Mouse (Mus musculus) fat pad, adult 2 months (tissue): ENCODE results near the gene Cfdp1.
A peak's percentile ranks its signal among the peaks of the same experiment; 100 is the strongest.

Source experiments
- DNase-seq: peaks from one replicate; pipeline ENCODE4 v3.0.0-alpha.2; 2011; ENCODE audit warnings: low read depth, low spot score; ENCODE audit errors: extremely low read depth

Cfdp1 gene

DNA sequence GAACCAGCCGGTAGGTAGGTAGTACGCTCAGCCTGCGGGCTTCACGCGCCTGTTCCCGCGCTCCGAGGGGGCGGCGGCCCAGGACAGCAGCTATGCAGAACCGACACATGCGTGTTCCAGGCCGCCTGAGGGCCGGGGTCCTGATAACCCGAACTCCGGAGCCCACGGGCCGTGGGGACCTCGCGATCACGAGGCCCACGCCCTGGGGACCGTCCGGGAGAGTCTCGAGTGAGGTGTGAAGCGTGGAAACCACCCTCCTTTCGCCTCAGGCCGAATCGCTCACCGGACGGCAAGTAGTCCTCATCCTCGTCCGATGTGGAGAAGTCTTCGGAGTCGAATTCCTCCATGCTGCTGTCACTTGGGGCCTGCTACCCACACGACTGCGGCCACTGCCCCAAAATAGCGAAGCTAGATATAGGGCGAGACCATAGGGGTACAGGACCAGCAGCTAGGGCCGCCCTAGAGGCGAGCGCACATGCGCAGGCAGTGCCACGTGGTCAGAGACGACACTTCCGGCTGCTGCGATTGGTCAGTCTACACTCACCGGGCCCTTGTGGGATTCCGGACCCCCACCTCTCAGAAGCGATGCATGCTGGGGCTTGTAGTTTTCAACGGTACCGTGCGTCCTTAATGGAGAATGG is at the start of gene Cfdp1:
Gene Cfdp1 (minus strand): TSS at position 431 of the 641 bp plus-strand sequence.
- DNase-seq: peak; percentile 50

DNA sequence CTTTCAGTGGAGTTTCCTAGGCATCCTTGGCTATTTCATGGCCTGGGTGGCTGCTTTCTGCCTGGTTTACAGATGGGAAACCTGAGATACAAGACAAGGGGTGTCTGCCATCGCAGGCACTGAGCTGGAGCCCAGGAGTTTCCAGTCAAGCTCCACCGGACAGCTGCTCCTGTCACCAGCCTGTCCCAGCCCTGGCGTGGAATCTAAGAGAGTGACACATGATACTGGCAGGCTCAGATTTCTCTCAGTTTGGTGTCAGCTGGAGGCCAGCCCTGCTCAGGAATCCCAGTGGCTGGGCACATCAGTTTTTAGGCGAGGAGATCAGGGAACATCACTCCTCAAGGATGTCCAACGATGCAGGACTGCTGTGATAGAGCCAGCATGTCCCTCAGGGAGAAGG is 48.0 kb upstream of the Cfdp1 start:
- DNase-seq: no peak

DNA sequence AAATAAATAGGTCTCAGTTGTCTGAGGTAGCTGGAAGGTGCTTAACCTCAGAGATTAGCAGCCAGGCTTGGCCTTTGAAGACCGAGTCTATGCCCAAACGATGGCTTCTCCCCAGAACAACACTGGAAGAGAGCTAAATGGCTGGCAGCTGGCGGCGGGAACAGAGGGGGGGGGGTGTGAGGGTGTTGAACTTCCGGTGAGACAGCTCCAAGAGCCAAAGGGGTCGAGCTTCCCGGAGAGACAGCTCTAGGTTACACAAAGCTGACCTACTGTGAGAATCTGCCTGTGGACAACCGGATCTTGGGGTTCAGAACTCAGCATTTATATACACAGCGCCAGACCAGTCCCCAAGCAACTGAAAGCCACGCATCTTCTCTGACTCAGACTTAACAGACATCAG is 44.5 kb upstream of the Cfdp1 start:
- DNase-seq: no peak

DNA sequence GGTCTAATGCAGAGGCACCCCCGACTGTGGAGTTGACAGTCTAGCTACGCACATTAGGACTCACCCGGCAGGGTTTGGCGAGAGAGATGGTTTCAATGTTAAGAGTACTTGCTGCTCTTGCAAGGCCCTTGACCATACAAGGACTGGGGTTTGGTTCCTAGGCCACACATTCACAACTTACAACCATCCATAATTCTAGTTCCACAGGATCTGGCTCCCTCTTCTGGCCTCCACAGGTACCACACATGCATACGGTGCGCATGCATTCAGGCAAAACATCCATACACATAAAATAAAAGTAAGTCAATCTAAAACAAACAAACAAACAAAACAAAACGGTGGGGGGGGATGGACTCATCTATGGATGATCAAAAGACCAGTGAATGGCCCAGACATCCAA is 40.9 kb upstream of the Cfdp1 start:
- DNase-seq: no peak

DNA sequence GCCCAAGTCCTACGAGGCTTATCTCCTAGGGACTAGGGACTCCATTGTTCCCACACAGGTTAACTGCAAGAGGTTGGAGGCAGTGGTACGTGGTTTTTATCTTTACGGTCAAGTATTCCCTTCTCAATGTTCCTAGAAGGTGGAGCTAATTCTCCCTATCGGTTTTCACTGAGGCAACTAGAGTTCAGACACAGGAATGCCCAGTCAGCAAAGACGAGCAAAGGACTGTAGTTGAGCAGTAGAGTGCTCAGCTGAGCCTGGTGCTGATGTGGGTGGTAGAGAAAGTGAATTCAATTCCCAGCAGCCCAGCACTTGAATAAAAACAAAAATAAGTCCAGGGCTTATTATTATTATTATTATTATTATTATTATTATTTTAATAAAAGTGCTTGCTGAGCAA is 38.5 kb upstream of the Cfdp1 start:
- no peak for DNase-seq

DNA sequence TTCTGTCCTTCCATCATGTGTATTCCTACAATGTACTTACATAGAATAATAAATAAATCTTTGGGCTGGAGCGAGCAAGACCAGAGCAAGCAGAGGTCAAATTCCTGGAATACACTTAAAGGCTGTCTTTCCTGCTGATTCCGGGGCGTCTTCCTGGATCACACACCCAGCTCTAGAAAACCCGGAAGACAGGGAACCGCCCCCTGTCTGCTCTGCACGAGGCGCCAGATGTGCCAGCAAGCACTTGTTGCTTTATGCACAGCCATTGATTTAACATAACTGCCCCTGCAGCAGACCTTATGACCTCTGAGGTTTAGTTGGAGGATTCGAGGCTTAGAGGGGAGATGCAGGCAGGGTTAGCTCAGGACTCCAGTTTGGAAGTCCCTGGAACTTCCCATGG is 37.9 kb upstream of the Cfdp1 start:
- DNase-seq: no peak

DNA sequence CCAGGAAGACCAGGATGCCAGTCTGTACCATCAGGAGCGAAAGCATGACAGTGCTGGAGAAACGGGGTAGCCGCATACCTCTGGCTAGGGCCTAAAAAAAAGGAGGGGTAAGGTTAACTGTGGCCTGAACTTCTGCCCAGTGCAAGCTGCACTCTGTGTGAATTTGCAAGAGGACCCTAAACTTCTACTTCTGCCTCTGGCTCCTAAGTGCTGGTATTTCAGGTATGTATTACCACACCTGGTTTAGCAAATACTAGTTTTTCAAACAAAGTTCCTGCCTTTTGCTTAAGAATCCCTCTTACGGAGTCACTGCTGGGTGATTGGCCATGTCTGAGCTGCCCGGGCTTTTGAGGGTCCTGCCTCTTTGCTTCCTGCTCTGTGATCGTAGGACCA is 36.8 kb upstream of the Cfdp1 start:
- no peak for DNase-seq

DNA sequence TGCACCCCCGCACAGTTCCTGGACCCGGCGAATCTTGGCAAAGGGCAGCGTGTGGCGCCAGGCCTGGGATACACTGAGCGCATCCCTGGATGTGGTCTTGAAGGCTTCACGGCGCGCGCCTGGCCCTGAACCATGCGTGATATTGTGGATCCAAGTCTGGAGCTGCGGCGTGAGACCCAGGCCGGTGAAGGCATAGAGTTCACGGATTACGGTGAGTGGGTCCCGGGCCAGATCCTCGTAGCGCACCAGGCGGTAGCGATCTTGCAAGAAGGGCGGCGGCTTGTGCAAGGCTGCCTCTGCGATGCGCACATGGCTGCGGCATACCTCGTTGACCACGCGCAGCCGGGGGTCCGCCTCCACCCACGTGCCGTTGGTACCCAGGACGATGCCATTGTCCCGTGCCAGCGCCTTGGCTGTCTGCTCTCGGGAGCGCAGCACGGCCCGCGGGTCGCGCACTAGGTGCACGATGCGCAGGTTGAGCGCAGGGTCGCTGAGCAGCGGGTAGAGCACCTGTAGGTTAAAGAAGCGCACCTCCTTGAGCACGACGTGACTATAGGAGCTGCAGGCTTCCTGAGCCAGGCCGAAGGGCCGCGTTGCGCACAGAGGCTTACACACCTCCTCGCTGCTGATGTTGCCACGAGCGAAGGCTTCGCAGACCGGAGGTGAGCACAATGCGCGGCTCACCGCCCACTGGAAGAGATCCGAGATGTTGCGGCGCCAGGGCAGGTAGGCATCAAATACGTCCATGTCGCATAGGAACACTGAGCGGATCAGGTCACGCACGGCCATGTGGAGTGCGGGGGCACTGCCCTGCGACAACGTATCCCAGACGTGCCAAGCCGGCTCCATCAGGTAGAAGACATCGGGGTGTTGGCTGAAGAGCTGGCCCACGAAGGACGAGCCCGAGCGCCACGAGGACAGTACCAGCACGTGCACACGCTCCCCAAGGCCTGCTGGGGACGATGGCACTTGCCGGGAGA is 36.1 kb upstream of the Cfdp1 start:
- DNase-seq: no peak

DNA sequence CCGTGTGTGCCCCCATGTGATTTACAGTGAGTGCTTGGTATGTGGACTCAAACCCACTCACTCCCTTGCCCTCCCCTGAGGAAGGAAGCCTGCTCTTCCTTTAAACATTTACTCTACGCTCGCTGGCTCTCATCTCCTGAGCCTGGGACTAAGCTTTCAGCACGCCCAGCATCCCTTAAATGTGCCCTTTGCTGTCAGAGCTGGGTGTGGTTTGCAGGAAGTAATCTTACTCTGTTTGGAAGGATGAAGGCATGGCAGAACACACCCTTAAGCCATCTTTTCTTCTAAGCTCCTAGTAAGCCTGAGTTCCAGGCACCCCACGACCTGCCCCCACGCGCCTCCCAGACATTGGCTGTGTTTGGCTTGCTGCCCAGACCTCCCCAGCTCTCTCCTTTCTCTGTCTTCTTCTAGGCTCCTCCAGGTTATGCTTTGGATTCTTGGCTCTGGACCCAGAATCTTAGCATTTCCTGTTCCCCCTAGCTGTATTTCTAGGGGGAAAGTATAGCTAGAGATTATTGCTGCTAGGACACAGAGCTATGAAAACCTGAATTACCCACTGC is 34.1 kb upstream of the Cfdp1 start:
- no peak for DNase-seq

DNA sequence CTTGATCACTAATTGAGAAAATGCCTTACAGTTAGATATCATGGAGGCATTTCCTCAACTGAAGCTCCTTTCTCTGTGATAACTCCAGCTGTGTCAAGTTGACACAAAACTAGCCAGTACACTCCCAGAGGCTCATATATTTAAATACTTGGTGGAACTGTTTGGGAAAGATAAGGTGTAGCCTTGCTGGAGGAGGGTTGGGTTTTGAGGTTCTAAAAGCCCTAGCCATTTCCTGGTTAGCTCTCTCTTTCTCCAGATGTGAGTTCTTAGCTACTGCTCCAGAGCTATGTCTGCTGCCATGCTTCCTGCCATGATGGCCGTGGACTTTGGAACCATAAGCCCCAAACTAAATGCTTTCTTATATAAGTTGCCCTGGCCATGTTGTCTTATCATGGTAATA is 33.4 kb upstream of the Cfdp1 start:
- DNase-seq: no peak

DNA sequence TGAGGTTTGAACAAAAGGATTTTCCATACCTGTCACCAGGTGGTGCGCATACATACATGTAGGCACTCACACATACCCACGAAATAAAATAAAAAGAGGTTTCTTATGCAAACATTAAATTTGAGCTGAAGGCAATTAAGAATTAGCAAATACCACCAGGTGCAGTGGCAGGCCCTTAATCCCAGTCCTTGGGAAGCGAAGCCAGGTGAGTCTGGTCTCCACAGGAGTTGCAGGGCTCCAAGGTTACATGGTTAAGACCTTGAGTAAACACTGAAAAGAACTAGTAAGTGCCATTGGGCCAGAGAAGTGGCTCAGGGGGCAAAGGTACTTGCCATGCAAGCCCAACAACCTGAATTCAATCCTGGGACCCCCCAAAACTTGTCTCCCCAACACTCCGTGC is 29.5 kb upstream of the Cfdp1 start:
- no peak for DNase-seq

DNA sequence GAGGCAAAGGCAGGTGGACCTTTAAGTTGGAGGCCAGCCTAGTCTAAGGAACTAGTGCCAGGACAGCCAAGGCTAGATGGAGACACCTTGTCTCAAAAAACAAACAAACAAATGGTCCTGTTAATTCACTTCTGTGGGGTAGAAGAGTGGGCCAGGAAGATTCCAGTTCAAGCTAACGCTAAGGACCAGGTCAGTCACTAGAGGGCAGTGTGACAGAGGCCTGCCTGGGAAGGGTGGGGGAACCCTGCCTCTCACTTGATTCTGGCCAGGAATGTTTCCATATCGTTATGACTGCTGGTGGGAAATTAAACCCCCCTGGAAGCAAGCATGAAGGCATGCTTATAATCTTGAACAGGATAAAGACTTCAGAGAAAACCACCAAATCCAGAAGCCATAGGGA is 27.5 kb upstream of the Cfdp1 start:
- DNase-seq: no peak

DNA sequence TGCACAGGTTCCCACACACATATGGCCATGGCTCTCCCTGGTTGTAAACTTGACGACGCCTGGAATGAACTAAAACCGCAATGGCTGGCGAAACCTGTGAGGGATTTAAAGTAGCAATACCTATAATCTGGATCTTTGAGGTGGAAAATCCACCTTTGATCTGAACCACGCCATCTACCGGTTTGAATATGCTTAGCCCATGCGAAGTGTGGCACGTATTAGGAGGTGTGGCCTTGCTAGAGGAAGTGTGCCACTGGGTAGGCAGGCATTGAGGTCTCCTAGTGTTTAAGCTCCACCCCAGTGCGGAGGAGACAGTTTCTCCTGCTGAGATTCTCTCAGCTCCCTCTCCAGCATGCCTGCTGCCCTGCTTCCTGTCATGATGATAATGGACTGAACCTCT is 23.6 kb upstream of the Cfdp1 start:
- DNase-seq: no peak

DNA sequence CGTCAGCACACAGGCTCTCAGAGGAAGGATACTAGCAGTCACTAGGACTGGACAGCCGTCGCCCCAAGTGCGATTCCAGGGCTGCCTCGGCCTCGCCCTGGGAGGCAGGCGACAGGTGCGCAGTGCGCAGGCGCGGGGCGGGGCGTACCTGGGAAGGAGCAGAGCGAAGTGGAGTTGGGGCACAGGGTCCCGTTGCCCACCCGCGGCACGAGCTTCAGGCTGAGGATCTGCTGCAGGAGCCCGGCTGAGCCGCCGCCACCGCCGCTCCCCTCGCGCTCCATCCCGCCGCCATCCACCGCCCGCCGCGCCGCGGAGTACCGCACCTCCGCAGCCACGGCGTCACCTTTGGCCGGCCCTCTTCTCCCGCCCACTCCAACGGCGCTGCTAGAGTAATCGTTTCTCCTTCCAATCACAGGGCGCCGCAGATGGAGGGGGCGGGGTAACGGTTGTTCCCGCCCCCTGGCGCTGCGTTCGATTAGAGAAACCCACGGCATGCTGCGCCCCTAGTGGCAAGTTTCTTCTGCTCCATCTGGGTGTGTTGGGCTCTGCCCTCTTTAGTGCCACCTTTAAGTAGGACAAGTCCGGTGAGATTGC is 22.4 kb upstream of the Cfdp1 start, which contains the start of gene Tmem170:
Gene Tmem170 (minus strand): TSS at position 396 of the 594 bp plus-strand sequence.
- DNase-seq: peak; percentile 74

DNA sequence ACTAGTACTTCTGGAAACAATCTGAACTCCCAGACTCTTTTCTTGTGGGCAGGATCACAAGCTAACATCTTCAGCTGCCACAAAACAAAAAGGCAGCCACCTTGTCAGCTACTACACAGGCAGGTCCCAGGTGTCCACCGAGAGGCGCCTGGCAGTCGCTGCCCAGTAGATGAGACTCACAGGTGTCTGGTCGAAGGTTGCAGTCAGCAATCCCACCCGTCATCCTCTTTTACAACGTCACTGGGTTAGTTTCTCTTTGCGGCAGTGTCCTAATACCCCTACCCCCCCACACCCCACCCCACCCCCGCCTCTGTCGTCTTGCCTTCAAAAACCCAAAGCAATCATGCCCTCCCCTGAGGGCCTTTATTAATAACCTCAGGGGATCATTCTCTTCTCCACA is 21.7 kb upstream of the Cfdp1 start:
- DNase-seq: no peak

DNA sequence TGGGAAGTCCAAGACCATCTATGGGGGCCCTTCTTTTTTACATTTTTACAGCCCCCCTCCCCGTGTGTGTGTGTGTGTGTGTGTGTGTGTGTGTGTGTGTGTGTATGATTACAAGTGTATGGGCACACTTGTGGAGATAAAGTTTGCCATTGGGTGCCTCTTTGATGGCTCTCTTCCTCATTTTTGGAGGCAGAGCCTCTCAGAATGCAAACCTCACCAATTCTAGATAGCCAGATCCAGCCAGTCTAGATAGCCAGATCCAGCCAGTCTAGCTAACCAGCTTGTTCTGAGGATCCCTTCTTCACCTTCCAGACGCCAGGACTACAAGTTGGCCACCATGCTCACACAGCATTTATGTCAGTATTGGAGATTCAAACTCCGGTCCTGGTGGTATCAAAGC is 17.2 kb upstream of the Cfdp1 start:
- DNase-seq: no peak

DNA sequence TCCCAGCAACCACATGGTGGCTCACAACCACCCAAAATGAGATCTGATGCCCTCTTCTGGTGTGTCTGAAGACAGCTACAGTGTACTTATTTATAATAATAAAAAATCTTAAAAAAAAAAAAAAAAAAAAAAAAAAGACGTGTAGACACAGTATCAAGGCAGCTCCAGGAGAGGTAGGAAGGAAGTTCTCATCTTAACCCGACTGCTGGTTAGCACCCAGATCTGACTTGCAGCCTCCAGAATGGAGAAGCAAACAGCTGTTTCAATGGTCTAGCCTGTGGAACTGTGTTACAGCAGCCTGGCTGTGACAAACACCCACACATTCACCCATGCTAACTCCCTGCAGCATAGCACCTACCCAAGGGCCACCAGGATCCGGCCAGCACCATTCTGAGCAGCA is 16.3 kb upstream of the Cfdp1 start:
- no peak for DNase-seq

DNA sequence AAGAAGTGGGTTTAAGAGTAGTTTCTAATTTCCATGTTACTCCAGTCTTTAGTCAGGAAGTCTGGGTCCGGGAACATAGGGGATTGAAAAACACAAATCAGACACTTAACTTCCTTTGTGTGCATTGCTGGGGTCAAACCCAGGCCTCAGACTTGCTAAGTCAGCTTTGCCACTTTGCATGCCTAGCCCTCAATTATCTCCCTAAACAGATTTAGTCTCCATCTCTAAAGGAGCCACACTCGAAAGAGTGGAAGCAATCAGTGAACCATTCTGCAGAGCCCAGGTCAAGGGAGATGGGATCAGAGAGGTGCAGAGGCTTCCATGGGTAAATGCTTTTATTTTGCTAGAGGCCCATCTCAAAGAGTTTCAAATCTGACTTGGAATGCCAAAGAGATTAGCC is 14.6 kb upstream of the Cfdp1 start:
- DNase-seq: no peak

DNA sequence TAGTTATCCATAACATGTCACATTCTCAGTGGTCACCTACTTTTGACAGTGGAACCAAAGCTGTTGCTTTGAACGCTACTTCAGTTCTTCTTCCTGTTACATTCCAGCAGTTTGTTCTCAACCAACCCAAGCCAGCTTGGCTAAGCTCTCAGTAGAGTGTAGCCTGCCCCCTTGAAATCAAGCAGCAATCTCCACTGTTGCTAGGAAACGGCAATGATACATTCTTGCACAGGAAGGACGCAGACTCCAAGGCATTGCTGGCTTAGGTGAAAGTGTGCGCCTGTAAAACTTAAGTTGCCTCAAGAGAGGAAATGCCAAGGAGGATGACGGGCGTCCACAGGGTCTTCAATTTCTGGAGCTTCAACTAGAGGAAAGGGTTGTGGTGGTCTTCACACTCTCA is 11.8 kb upstream of the Cfdp1 start:
- DNase-seq: no peak

DNA sequence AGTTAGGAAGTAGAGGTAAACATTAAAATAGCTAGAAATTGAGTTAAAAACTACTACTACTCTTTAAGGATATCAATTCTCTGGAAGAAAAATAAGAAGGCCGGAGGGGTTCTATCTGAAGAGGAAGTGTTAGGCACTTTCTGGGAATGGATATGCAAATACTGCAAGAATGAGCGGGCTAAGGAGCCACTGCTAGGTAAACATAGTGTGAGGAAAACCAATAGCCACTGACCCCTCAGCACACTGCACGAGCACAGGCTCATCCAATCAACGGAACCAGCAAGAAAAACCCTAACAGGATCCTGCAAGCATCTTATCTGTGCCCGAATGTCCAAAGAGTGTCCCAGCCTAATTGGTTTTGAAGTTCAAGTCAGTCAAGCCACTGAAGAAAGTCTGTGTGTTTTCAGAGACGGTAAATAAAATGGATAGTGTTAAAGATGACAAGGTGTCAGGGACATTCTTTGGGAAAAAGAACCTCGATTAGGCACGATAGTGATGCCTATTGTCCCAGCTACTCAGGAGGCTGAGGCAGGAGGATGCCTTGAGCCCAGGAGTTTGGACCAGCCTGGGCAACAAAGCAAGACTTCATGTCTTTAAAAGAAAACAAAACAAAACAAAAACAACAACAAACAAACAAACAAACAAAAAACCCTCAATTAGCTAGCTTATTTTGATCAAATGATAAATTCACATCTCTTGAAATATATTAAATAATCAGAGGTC is 11.2 kb upstream of the Cfdp1 start:
- no peak for DNase-seq

DNA sequence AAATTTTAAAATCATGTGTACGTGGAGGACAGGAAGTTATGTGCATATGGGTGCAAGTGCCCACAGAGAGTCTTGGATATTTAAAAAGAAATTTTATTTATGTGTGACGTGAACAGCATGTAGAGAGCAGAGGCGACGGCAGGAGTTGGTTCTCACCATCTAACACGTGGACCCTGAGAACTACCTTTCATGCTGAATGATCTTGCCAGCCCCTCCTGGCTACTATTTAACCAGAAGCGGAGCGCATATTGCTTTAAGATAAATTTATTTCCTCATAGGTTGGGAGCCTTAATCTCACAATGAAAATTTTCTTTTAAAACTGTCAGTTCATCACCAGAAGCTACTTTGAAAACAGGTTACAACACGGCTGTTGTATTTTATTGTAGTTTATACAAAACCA is 10.6 kb upstream of the Cfdp1 start:
- no peak for DNase-seq
